Mouse (Mus musculus): ENCODE data around the gene Wnk1.
A peak's percentile ranks its signal among the peaks of the same experiment; 100 is the strongest.

Gene Wnk1

GRCm38 (mm10) chr6:120040557-120040857, 2.0 kb upstream of the Wnk1 start:
- no peak for DNase-seq (ENCODE audit: low spot score in 2 of 2)

- peak; percentile 72 to 73 for DNase-seq (ENCODE audit: low spot score in 2 of 2)
These were observed 1.4 kb upstream of the Wnk1 start for GRCm38 (mm10) chr6:120039668-120040556.

- DNase-seq (ENCODE audit: low spot score in 2 of 2), result peak in 1 of 2 experiments; percentile 10
These were observed 738 bp upstream of the Wnk1 start for GRCm38 (mm10) chr6:120039256-120039563.

DNA sequence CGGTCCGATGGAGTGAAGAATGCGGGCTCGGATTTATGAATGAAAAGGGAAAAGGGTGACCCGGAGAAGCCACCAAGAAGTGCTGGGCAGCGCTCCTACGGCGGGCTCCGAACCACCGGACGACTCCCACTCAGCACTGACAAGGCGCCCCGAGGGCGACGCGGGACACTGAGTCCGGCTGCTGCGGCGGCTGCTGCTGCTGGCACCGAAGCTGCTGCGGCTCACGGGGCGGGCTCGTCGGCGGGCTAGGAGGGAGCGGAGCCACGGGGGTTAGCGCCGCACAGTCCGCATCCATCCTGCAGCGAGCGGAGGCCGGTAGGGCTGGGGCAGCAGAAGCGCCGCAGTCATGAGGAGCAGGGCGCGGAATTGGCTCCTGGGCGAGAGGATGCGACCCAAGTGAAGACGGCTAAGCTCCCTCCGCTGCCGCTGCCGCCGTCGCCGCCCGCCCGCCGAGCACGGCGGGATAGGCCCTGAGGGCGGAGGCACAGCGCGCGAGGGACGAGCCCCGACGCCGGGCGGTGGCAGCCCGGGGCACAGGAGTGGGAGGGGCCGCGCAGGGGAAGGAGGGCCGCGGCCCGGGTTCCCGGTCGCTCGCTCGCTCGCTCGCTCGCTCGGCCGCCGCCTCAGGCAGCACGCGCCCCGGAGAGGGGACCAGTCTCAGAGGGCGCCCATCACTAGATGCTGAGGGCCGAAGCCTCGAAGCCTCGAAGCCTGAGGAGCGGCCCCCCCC, 671 bp downstream of the Wnk1 start:
- DNase-seq (ENCODE audit: low spot score in 2 of 2), result peak; percentile 23 to 37

DNA sequence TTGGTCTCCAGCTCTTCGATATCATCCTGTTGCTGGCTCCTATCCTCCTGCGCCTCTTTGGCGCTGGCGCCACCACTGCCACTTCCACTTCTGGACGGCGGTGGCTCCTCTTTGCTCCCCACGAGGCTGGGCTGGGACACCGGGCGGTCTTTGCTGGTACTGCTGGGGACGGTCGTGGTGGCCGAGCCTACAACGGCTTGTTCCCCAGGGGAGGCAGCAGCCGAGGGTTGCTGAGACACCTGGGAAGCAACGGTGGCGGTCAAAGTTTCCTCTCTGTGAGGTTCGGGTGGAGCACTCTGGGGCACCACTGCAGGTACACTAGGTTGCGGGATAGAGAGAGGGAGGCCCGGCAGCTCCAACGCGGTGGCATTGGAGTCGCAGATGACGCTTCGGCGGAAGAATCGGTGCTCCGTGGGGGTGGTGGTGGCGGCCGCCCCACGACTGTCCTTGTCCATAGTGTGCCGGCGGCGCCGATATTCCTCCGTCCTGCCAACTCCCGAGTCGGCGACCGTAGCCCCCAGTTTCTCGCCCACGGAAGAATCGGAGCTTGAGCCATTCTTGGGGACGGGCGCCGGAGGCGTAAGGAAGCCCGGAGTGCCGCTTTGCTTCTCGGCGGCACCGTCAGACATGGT, 1.4 kb downstream of the Wnk1 start:
- DNase-seq (ENCODE audit: low spot score in 2 of 2), result peak; percentile 41 to 51

GRCm38 (mm10) chr6:120024577-120024976, 13.9 kb downstream of the Wnk1 start:
- DNase-seq (ENCODE audit: low spot score in 2 of 2), result no peak

DNA sequence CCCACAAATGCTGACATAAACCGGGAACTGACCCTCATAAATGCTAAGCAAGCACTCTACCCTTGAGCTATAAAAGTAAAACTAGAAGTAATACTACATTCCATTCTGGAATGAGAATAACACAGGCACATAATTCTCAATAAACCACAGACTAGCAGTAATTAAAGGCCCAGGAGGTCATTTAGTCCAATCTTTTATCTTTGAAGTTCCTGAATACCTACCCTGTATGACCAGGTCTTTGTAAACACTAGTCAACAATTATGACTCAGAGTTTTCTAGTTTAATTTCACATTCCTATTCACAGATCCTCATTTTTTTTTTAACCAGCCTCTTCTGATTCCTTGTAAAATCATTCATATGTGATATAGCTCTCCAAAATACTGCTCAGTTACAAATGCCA, 14.7 kb downstream of the Wnk1 start:
- no peak for DNase-seq (ENCODE audit: low spot score in 2 of 2)

GRCm38 (mm10) chr6:120022042-120022441, 16.4 kb downstream of the Wnk1 start:
- DNase-seq (ENCODE audit: low spot score in 2 of 2), result no peak

DNA sequence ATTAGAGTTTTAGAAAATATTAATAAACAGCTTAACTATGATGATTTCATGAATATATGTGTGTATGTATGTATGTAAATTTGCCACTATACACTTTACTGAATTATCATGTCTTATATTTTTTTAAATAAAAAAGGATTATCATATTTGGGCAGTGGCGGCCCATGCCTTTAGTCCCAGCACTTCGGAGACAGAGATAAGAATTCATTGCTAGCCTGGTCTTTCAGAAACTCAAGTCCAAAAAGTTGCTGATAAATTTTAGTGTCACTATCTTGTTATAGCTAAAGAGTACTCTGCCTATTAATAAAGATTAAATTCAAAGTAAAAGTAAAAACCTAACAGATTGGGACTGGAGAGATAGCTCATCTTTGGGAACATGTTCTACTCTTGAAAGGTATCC, 18.8 kb downstream of the Wnk1 start:
- DNase-seq (ENCODE audit: low spot score in 2 of 2), result no peak

- no peak for DNase-seq (ENCODE audit: low spot score in 2 of 2)
These were observed 25.3 kb downstream of the Wnk1 start for GRCm38 (mm10) chr6:120013125-120013524.

- no peak for DNase-seq (ENCODE audit: low spot score in 2 of 2)
These were observed 27.0 kb downstream of the Wnk1 start for GRCm38 (mm10) chr6:120011440-120011839.

DNA sequence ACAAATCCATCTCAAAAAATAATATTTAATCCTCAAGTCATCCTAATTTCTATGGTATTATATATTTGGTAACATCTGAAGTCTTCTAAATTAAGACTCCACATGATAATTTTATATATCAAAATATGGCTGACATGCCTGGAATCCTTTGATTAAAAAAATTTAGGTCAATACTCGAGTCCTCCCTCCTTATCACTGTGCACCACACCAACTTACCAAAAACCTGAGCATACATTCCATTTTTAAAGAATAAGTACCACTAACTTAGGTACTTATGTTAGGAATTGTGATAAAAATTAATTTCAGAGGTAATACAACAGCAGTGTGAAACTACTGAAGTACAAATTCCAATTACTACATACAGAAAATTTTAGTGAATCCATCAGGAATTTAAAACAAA, 27.5 kb downstream of the Wnk1 start:
- no peak for DNase-seq (ENCODE audit: low spot score in 2 of 2)

- no peak for DNase-seq (ENCODE audit: low spot score in 2 of 2)
These were observed 27.9 kb downstream of the Wnk1 start for GRCm38 (mm10) chr6:120010535-120010934.

DNA sequence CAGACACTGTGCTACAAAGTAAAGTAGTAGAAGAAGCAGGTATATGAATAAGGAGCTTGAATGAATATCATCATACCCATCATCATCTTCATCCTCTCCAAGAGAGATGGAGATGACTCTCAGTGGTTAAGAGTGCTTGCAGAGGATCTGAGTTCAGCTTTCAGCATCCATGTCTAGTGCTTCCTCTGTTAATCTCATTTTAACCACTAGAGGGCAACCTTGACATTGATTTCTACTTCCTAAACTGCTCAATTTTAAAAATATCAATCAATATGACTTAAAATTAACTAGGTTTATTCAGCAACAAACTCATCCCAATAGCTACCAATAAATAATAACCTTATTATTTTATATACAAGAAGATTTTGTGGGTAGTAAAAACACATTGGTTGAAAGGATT, 36.8 kb downstream of the Wnk1 start:
- no peak for DNase-seq (ENCODE audit: low spot score in 2 of 2)

- DNase-seq (ENCODE audit: low spot score in 2 of 2), result no peak
These were observed 42.0 kb downstream of the Wnk1 start for GRCm38 (mm10) chr6:119996480-119996879.

DNA sequence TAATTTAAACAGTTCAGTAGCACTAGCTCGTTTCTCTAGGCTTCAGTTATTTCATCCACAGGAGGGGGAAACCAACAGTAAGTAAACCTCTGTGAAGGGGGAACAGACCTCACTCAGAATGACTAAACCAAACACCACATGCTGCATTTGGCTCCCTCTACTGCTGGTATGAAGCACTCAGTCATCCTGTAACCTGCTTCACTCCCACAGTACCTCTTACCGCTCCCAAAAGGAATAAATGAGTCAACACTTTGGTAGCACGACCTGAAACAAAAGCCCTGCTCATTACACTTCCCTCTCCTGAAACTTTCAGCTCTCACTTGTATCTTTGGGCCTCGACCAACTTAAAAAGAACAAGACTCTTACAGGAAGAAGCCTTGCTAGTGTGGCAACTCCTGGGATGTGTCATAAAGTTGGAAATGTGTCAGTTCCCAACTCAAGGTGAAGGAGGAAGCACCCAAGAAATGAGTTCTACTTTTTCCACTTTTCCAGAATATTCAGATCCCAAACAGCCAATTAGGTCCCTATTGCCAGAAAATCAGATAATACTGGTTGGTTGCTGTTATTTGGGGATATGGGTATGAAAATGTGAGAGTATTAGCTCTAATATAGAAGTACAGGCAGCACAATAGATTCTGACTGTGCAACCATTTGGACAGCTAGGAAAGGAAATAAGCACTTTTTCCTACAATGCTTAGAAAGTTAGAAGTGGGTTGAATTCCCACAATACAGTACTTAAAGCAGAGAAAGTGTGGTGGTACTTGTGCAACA, 114.1 kb downstream of the Wnk1 start:
- DNase-seq (ENCODE audit: low spot score in 2 of 2), result no peak

DNA sequence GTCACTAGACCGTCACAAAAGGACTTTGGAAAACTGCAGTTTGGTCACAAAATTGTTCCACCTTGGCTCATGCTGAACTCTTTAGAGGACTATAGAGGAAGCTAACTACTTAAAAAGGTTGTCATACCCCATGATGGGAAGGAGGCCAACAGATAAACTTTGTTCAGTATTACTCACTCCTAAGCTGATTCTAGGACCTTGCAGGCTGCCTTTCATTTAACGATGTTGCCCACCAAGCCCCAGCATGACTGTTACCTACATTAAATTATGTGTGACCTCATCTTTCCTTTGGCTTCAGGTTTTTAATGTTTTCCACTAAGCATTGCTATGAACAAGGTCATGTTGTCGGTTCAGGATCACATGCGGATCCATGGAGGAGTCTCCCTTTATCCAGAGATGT, 115.9 kb downstream of the Wnk1 start:
- DNase-seq (ENCODE audit: low spot score in 2 of 2), result no peak

GRCm38 (mm10) chr6:119922136-119922535, 116.3 kb downstream of the Wnk1 start:
- DNase-seq (ENCODE audit: low spot score in 2 of 2), result no peak

DNA sequence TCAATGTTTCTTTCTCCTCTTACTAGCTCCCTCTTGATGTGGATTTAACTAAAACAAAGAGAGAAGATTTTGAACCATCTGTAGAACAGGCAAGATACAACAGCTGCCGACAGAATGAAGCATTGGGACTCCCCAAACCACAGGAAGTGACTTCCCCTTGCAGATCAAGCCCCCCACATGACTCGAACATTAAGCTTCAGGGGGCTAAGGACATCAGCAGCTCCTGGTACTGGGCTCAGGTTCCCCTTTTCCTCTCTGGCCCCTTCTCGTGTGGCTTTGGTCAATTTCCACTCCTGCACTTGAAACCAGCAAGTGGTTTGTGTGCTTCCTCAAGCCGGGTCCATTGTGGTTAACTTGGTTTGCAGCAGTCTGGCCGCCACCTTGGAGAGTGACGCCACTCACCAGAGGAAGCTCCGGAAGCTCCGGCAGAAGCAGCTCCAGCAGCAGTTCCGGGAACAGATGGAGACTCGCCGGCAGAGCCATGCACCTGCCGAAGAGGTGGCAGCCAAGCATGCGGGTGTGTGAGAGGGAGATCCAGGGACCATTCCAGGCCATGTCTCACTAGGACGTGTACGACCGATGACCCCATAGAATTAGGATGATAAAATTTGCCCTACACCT, 119.8 kb downstream of the Wnk1 start:
- DNase-seq (ENCODE audit: low spot score in 2 of 2), result no peak

DNA sequence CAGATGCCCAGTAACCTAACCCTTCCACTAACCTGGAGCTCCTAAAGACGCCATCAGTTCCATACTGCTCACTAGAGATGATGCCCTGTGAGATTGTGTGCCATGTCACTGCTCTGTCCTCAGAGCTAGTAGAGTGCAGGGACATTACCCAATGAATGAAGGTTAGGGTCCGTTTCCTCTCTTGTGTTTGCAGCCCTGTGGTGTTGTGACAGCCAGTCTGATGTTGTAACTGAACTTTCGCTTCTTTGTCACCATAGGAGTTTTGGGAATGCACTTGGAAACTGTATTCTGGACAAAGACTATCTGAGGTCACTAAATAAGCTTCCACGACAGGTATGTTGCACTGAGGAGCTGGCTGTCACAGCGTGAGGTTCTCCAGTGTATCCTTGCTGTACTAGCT, 122.8 kb downstream of the Wnk1 start:
- DNase-seq (ENCODE audit: low spot score in 2 of 2), result no peak

GRCm38 (mm10) chr6:119912046-119912445, 126.4 kb downstream of the Wnk1 start:
- no peak for DNase-seq (ENCODE audit: low spot score in 2 of 2)

DNA sequence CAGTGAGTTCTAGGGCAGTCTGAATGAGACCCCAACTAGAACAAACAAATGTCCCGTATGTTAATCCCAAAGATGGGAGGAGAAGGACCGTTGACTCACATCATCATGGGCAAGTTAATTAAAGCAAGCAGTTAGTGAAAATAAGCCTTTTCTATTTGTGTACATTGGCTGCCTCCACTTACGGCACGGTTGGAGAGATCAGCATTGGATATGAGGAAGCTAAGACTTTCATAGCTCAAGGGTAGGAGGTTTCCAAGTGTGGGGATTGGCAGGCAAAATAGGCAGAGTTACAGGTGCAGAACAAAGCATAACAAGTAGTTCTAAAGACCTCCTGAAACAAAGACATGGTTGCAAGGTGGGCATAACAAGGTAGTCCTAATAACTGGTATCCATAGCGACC, 133.0 kb downstream of the Wnk1 start:
- DNase-seq (ENCODE audit: low spot score in 2 of 2), result no peak

Measured in frontal cortex, postnatal 14 days (tissue).